Mouse (Mus musculus): ENCODE measurements around the gene Gpr3.

DNA sequence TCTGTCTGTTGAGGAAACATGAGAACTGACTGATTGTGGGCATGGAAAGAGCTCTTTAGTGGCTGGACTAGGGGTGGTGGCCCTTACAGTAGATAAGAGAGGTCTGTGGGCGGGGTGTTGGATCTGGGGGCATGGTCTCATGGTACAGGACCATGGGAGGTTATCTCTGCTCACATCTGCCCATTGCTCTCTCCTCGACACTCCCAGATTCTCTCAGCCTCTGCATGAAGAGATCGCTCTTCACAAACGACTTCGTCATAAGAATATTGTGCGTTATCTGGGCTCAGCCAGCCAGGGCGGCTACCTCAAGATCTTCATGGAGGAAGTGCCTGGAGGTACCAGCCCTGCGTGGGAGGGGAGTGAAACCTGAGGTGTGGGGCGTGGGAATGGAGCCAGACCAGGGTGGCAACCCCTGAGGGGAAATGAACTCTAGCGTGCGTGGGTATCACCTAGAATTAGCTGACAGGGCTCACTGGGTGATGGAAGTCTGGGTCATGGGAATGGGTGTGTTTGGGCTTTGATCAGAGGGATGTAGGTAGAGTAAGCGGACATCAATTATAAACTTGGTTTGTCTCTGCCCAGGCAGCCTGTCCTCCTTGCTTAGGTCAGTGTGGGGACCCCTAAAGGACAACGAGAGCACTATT is 35.6 kb upstream of the Gpr3 start:
- no peak for TF ChIP-seq POLR2A (IDR thresholded peaks at IDR 0.05; ENCODE audit: low read depth, low read length)
- no peak for TF ChIP-seq CTCF (IDR thresholded peaks at IDR 0.05; ENCODE audit: borderline replicate concordance, insufficient read depth, low read length)

All from embryonic fibroblast, embryonic 13.5 days (primary cell).